Mouse (Mus musculus) hindbrain, embryonic 15.5 days (tissue): ENCODE measurements around the gene Padi1. TPM values are rescaled to one million over a fixed set of nuclear protein-coding genes. Genes with fewer than 3 reads are reported as not detected.

Source experiments
- ATAC-seq: fragments of 200-750 bp; cut with Nextera tagmentation; 2 replicates; pipeline ENCODE4 v1.8.0; 2017; ENCODE audit warnings: low read depth, moderate number of reproducible peaks, moderate TSS enrichment; ENCODE audit not compliant: low FRiP score
- H3K27ac ChIP-seq: fragments of 300-500 bp; sonication (generic); replicated peaks from 2 replicates; pipeline ENCODE4 v1.5.1; 2015; ENCODE audit warnings: mild to moderate bottlenecking, inconsistent platforms
- H3K27me3 ChIP-seq: fragments of 300-500 bp; sonication (generic); 2 replicates; pipeline ENCODE4 v1.6.1; 2015; ENCODE audit warnings: control low read depth, inconsistent platforms
- H3K36me3 ChIP-seq: fragments of 300-500 bp; sonication (generic); 2 replicates; pipeline ENCODE4 v1.6.1; 2015; ENCODE audit warnings: control low read depth, inconsistent platforms
- H3K4me1 ChIP-seq: fragments of 300-500 bp; sonication (generic); replicated peaks from 2 replicates; pipeline ENCODE4 v1.6.1; 2015; ENCODE audit warnings: control low read depth, inconsistent platforms
- H3K4me2 ChIP-seq: fragments of 300-500 bp; sonication (generic); 2 replicates; pipeline ENCODE4 v1.6.1; 2015; ENCODE audit warnings: moderate library complexity, mild to moderate bottlenecking, inconsistent platforms
- H3K4me3 ChIP-seq: fragments of 300-500 bp; sonication (generic); 2 replicates; pipeline ENCODE4 v1.5.1; 2015; ENCODE audit warnings: mild to moderate bottlenecking, inconsistent platforms
- H3K9ac ChIP-seq: fragments of 300-500 bp; sonication (generic); 2 replicates; pipeline ENCODE4 v1.6.1; 2015; ENCODE audit warnings: inconsistent platforms
- H3K9me3 ChIP-seq: fragments of 300-500 bp; sonication (generic); 2 replicates; pipeline ENCODE4 v1.6.1; 2016; ENCODE audit warnings: control low read depth, inconsistent platforms
- WGBS: fragments of 180-500 bp; shearing (Covaris S2); methylation state at CpG from one replicate; pipeline ENCODE4 v1.1.7; 2015; 5-methylcytosine and 5-hydroxymethylcytosine counted together
- polyA plus RNA-seq: library from polyadenylated mRNA; unstranded; fragments of >200 nt; fragmentation: Nextera tagmentation; extraction: Ambion mirVana; gene quantifications from 2 replicates; pipeline ENCODE4 v1.2.1, GENCODE M21; 2015

The Padi1 gene
- polyA plus RNA-seq, 1 experiment from 2014 or later = 0.06 TPM

- no peaks in the 10 kb centered on the region for H3K9me3 ChIP-seq
- H3K36me3 ChIP-seq = no peaks in the 10 kb centered on the region
- H3K4me3 ChIP-seq = no peak overlapping the region
- no peak overlapping the region for H3K4me2 ChIP-seq
- no peak overlapping the region for H3K27ac ChIP-seq
- ATAC-seq = no peak
- no peaks in the 10 kb centered on the region for H3K27me3 ChIP-seq
- 84% methylated on average over 11 of the region's 11 CpGs for WGBS
- H3K4me1 ChIP-seq = no peaks in the 10 kb centered on the region
- H3K9ac ChIP-seq = no peak overlapping the region
Measured at GRCm38 (mm10) chr4:140859291-140859690, 13.7 kb upstream of the Padi1 start.

- Histone ChIP-seq H3K27me3 (no peaks in the 10 kb centered on the region), H3K9me3 (no peaks in the 10 kb centered on the region), H3K4me3 (no peak overlapping the region), H3K9ac (no peak overlapping the region), H3K36me3 (no peaks in the 10 kb centered on the region), H3K27ac (no peak overlapping the region), H3K4me1 (0 out of 2 replicates have a peak, but pooled peaks cover 3% of the 10 kb centered on the region), H3K4me2 (no peak overlapping the region)
- no peak for ATAC-seq
- 87% methylated on average over 7 of the region's 7 CpGs for WGBS
Measured at GRCm38 (mm10) chr4:140857813-140858212, 12.2 kb upstream of the Padi1 start.

GRCm38 (mm10) chr4:140857041-140857440, 11.5 kb upstream of the Padi1 start:
- 88% methylated on average over 5 of the region's 5 CpGs for WGBS
- ATAC-seq = no peak
- H3K4me1 ChIP-seq = 0 out of 2 replicates have a peak, but pooled peaks cover 3% of the 10 kb centered on the region

GRCm38 (mm10) chr4:140855151-140855550, 9.6 kb upstream of the Padi1 start:
- no peak for ATAC-seq
- 92% methylated on average over 10 of the region's 10 CpGs for WGBS
- 0 out of 2 replicates have a peak, but pooled peaks cover 3% of the 10 kb centered on the region for H3K4me1 ChIP-seq

More at GRCm38 (mm10) chr4:140857041-140857440, 11.5 kb upstream of the Padi1 start:
- Histone ChIP-seq H3K27me3 (no peaks in the 10 kb centered on the region), H3K9ac (no peak overlapping the region), H3K4me2 (no peak overlapping the region), H3K27ac (no peak overlapping the region), H3K9me3 (no peaks in the 10 kb centered on the region), H3K36me3 (no peaks in the 10 kb centered on the region), H3K4me3 (no peak overlapping the region)

GRCm38 (mm10) chr4:140854455-140854864, 8.9 kb upstream of the Padi1 start:
- H3K9ac ChIP-seq = no peak overlapping the region
- no peaks in the 10 kb centered on the region for H3K27me3 ChIP-seq
- no peaks in the 10 kb centered on the region for H3K36me3 ChIP-seq
- H3K9me3 ChIP-seq = no peaks in the 10 kb centered on the region
- WGBS = 63% methylated on average over 10 of the region's 10 CpGs
- no peak overlapping the region for H3K27ac ChIP-seq
- ATAC-seq = no peak
- no peak overlapping the region for H3K4me3 ChIP-seq
- H3K4me2 ChIP-seq = no peak overlapping the region
- 0 out of 2 replicates have a peak, but pooled peaks cover 3% of the 10 kb centered on the region for H3K4me1 ChIP-seq

More at GRCm38 (mm10) chr4:140855151-140855550, 9.6 kb upstream of the Padi1 start:
- Histone ChIP-seq H3K4me2 (no peak overlapping the region), H3K4me3 (no peak overlapping the region), H3K27me3 (no peaks in the 10 kb centered on the region), H3K9me3 (no peaks in the 10 kb centered on the region), H3K9ac (no peak overlapping the region), H3K27ac (no peak overlapping the region), H3K36me3 (no peaks in the 10 kb centered on the region)

- Histone ChIP-seq H3K4me2 (no peak overlapping the region), H3K4me1 (0 out of 2 replicates have a peak, but pooled peaks cover 3% of the 10 kb centered on the region), H3K27ac (no peak overlapping the region), H3K27me3 (no peaks in the 10 kb centered on the region), H3K36me3 (no peaks in the 10 kb centered on the region), H3K4me3 (no peak overlapping the region), H3K9ac (no peak overlapping the region), H3K9me3 (no peaks in the 10 kb centered on the region)
- no peak for ATAC-seq
- 56% methylated on average over 8 of the region's 8 CpGs for WGBS
Measured at GRCm38 (mm10) chr4:140853626-140854025, 8.0 kb upstream of the Padi1 start.

- ATAC-seq = no peak
Measured at GRCm38 (mm10) chr4:140849310-140849709, 3.7 kb upstream of the Padi1 start.

GRCm38 (mm10) chr4:140844991-140845390, 587 bp downstream of the Padi1 start:
- Histone ChIP-seq H3K4me1 (no peaks in the 10 kb centered on the region), H3K4me3 (no peak overlapping the region), H3K4me2 (no peak overlapping the region), H3K36me3 (no peaks in the 10 kb centered on the region), H3K27me3 (0 out of 2 replicates have a peak, but pooled peaks cover 2% of the 10 kb centered on the region), H3K27ac (no peak overlapping the region), H3K9ac (no peak overlapping the region), H3K9me3 (no peaks in the 10 kb centered on the region)
- ATAC-seq = no peak
- 69% methylated on average over 4 of the region's 4 CpGs for WGBS

More at GRCm38 (mm10) chr4:140849310-140849709, 3.7 kb upstream of the Padi1 start:
- Histone ChIP-seq H3K4me2 (no peak overlapping the region), H3K27ac (no peak overlapping the region), H3K4me1 (0 out of 2 replicates have a peak, but pooled peaks cover 3% of the 10 kb centered on the region), H3K4me3 (no peak overlapping the region), H3K27me3 (0 out of 2 replicates have a peak, but pooled peaks cover 2% of the 10 kb centered on the region), H3K36me3 (no peaks in the 10 kb centered on the region), H3K9me3 (no peaks in the 10 kb centered on the region), H3K9ac (no peak overlapping the region)
- WGBS = 49% methylated on average over 11 of the region's 11 CpGs

- no peak overlapping the region for H3K27ac ChIP-seq
- H3K9ac ChIP-seq = no peak overlapping the region
- no peaks in the 10 kb centered on the region for H3K36me3 ChIP-seq
- no peak overlapping the region for H3K4me2 ChIP-seq
- no peaks in the 10 kb centered on the region for H3K9me3 ChIP-seq
- no peak for ATAC-seq
- 0 out of 2 replicates have a peak, but pooled peaks cover 2% of the 10 kb centered on the region for H3K27me3 ChIP-seq
- H3K4me1 ChIP-seq = no peaks in the 10 kb centered on the region
- WGBS = 50% methylated on average over 15 of the region's 15 CpGs
- H3K4me3 ChIP-seq = no peak overlapping the region
Measured at GRCm38 (mm10) chr4:140843670-140844280, 1.8 kb downstream of the Padi1 start.

- WGBS = 65% methylated on average over 1 of the region's 1 CpGs
- Histone ChIP-seq H3K4me3 (no peak overlapping the region), H3K9ac (no peak overlapping the region), H3K27ac (no peak overlapping the region), H3K36me3 (no peaks in the 10 kb centered on the region), H3K4me1 (no peaks in the 10 kb centered on the region), H3K9me3 (no peaks in the 10 kb centered on the region), H3K27me3 (0 out of 2 replicates have a peak, but pooled peaks cover 2% of the 10 kb centered on the region), H3K4me2 (no peak overlapping the region)
- no peak for ATAC-seq
Measured at GRCm38 (mm10) chr4:140842909-140843308, 2.7 kb downstream of the Padi1 start.

GRCm38 (mm10) chr4:140837879-140838278, 7.7 kb downstream of the Padi1 start:
- Histone ChIP-seq H3K27ac (no peak overlapping the region), H3K36me3 (no peaks in the 10 kb centered on the region), H3K4me3 (no peak overlapping the region), H3K4me2 (no peak overlapping the region), H3K27me3 (no peaks in the 10 kb centered on the region), H3K9me3 (no peaks in the 10 kb centered on the region), H3K4me1 (peaks cover 22% of the 10 kb centered on the region), H3K9ac (no peak overlapping the region)
- 24% methylated on average over 8 of the region's 8 CpGs for WGBS
- no peak for ATAC-seq

GRCm38 (mm10) chr4:140836208-140836866, 9.2 kb downstream of the Padi1 start:
- H3K27ac ChIP-seq = no peak overlapping the region
- ATAC-seq = peak; percentile 29; the same call in 1 of the 2 replicates

More at GRCm38 (mm10) chr4:140836208-140836866, 9.2 kb downstream of the Padi1 start:
- H3K9ac ChIP-seq = no peak overlapping the region
- H3K36me3 ChIP-seq = no peaks in the 10 kb centered on the region
- no peaks in the 10 kb centered on the region for H3K9me3 ChIP-seq
- H3K4me2 ChIP-seq = no peak overlapping the region
- H3K27me3 ChIP-seq = no peaks in the 10 kb centered on the region
- WGBS = 44% methylated on average over 11 of the region's 11 CpGs
- no peak overlapping the region for H3K4me3 ChIP-seq
- H3K4me1 ChIP-seq = peaks cover 22% of the 10 kb centered on the region
